Mouse (Mus musculus) liver, embryonic 12.5 days (tissue): Measurements from ENCODE around the gene Bzw1. TPM values are rescaled to one million over a fixed set of nuclear protein-coding genes. Genes with fewer than 3 reads are reported as not detected.
"Not testable (repeated sequence)": the region's sequence is repeated elsewhere in the genome, so short reads cannot be mapped to it uniquely, and the experiment has no call there.

Experiments used
- ATAC-seq: fragments of 200-750 bp; cut with Nextera tagmentation; 2 replicates; pipeline ENCODE4 v1.8.0; 2017; ENCODE audit warnings: moderate number of reproducible peaks, mild to moderate bottlenecking, moderate library complexity
- H3K27ac ChIP-seq: fragments of 300-500 bp; sonication (generic); 2 replicates; pipeline ENCODE4 v1.5.1; 2016; ENCODE audit warnings: mild to moderate bottlenecking
- H3K27me3 ChIP-seq: fragments of 300-500 bp; sonication (generic); replicated peaks from 2 replicates; pipeline ENCODE4 v1.6.1; 2016; ENCODE audit warnings: mild to moderate bottlenecking, moderate library complexity
- H3K36me3 ChIP-seq: fragments of 300-500 bp; sonication (generic); 2 replicates; pipeline ENCODE4 v1.6.1; 2016; ENCODE audit warnings: mild to moderate bottlenecking, moderate library complexity
- H3K4me1 ChIP-seq: fragments of 300-500 bp; sonication (generic); 2 replicates; pipeline ENCODE4 v1.6.1; 2016
- H3K4me2 ChIP-seq: fragments of 300-500 bp; sonication (generic); 2 replicates; pipeline ENCODE4 v1.6.1; 2016; ENCODE audit warnings: mild to moderate bottlenecking, moderate library complexity
- H3K4me3 ChIP-seq: fragments of 300-500 bp; sonication (generic); 2 replicates; pipeline ENCODE4 v1.5.1; 2016; ENCODE audit warnings: mild to moderate bottlenecking, moderate library complexity
- H3K9ac ChIP-seq: fragments of 300-500 bp; sonication (generic); 2 replicates; pipeline ENCODE4 v1.6.1; 2016; ENCODE audit warnings: mild to moderate bottlenecking, moderate library complexity
- H3K9me3 ChIP-seq: fragments of 300-500 bp; sonication (generic); replicated peaks from 2 replicates; pipeline ENCODE4 v1.6.1; 2016; ENCODE audit warnings: mild to moderate bottlenecking, moderate library complexity
- WGBS: fragments of 180-500 bp; shearing (Covaris S2); methylation state at CpG from one replicate; pipeline ENCODE4 v1.1.7; 2016; ENCODE audit not compliant: insufficient replicate concordance; 5-methylcytosine and 5-hydroxymethylcytosine counted together
- polyA plus RNA-seq: library from polyadenylated mRNA; unstranded; fragments of >200 nt; fragmentation: Nextera tagmentation; extraction: Ambion mirVana; gene quantifications from 2 replicates; pipeline ENCODE4 v1.2.1, GENCODE M21; 2016

Gene Bzw1
- polyA plus RNA-seq, 1 experiment from 2014 or later: 229 TPM

- Histone ChIP-seq H3K4me2 (no peak overlapping the region), H3K27ac (no peak overlapping the region), H3K4me3 (no peak overlapping the region), H3K36me3 (no peaks in the 10 kb centered on the region), H3K4me1 (no peaks in the 10 kb centered on the region), H3K27me3 (no peaks in the 10 kb centered on the region), H3K9ac (no peak overlapping the region), H3K9me3 (0 out of 2 replicates have a peak, but pooled peaks cover under 1% of the 10 kb centered on the region)
- no peak for ATAC-seq
- WGBS: 57% methylated on average over 2 of the region's 2 CpGs
Observed at GRCm38 (mm10) chr1:58369716-58370115, 23.0 kb upstream of the Bzw1 start.

- not testable (repeated sequence) for H3K9ac ChIP-seq, H3K27ac ChIP-seq, H3K4me1 ChIP-seq, H3K9me3 ChIP-seq, H3K4me3 ChIP-seq, H3K27me3 ChIP-seq, H3K4me2 ChIP-seq, H3K36me3 ChIP-seq, ATAC-seq
- 65% methylated on average over 2 of the region's 2 CpGs for WGBS
Observed at GRCm38 (mm10) chr1:58374266-58374665, 18.4 kb upstream of the Bzw1 start.

- Histone ChIP-seq H3K4me1 (no peaks in the 10 kb centered on the region), H3K27ac (no peak overlapping the region), H3K36me3 (no peaks in the 10 kb centered on the region), H3K9ac (no peak overlapping the region), H3K4me2 (no peak overlapping the region), H3K9me3 (no peaks in the 10 kb centered on the region), H3K4me3 (no peak overlapping the region), H3K27me3 (no peaks in the 10 kb centered on the region)
- ATAC-seq: no peak
- 42% methylated on average over 3 of the region's 3 CpGs for WGBS
Observed at GRCm38 (mm10) chr1:58375574-58376147, 17.0 kb upstream of the Bzw1 start.

GRCm38 (mm10) chr1:58382586-58383281 lies 10.0 kb upstream of the Bzw1 start:
- no peaks in the 10 kb centered on the region for H3K36me3 ChIP-seq
- no peaks in the 10 kb centered on the region for H3K9me3 ChIP-seq
- WGBS: 62% methylated on average over 5 of the region's 5 CpGs
- no peak overlapping the region for H3K4me3 ChIP-seq
- no peak for ATAC-seq
- H3K9ac ChIP-seq: no peak overlapping the region
- H3K27me3 ChIP-seq: no peaks in the 10 kb centered on the region
- no peak overlapping the region for H3K27ac ChIP-seq
- H3K4me1 ChIP-seq: no peaks in the 10 kb centered on the region
- no peak overlapping the region for H3K4me2 ChIP-seq

GRCm38 (mm10) chr1:58391421-58392267 lies 1.1 kb upstream of the Bzw1 start:
- no peak for ATAC-seq
- Histone ChIP-seq H3K36me3 (peaks cover 20% of the 10 kb centered on the region), H3K27me3 (no peaks in the 10 kb centered on the region), H3K4me3 (peak overlapping the region; percentile 99), H3K4me1 (peaks cover 32% of the 10 kb centered on the region), H3K4me2 (peak overlapping the region; percentile 88), H3K27ac (peak overlapping the region; percentile 98), H3K9ac (peak overlapping the region; percentile 96), H3K9me3 (no peaks in the 10 kb centered on the region)
- 41% methylated on average over 19 of the region's 19 CpGs for WGBS

GRCm38 (mm10) chr1:58392268-58392651 lies 438 bp upstream of the Bzw1 start:
- Histone ChIP-seq H3K4me2 (peak overlapping the region; percentile 88), H3K36me3 (peaks cover 26% of the 10 kb centered on the region), H3K27me3 (no peaks in the 10 kb centered on the region), H3K9ac (peak overlapping the region; percentile 96), H3K4me3 (peak overlapping the region; percentile 99), H3K27ac (peak overlapping the region; percentile 98), H3K4me1 (peaks cover 32% of the 10 kb centered on the region), H3K9me3 (no peaks in the 10 kb centered on the region)
- ATAC-seq: no peak
- WGBS: under 1% methylated on average over 16 of the region's 16 CpGs

GRCm38 (mm10) chr1:58393284-58394195 lies 842 bp downstream of the Bzw1 start:
- Histone ChIP-seq H3K4me2 (peak overlapping the region; percentile 88), H3K27ac (peak overlapping the region; percentile 98), H3K36me3 (peaks cover 39% of the 10 kb centered on the region), H3K9ac (peak overlapping the region; percentile 96), H3K9me3 (no peaks in the 10 kb centered on the region), H3K27me3 (no peaks in the 10 kb centered on the region), H3K4me1 (peaks cover 32% of the 10 kb centered on the region), H3K4me3 (peak overlapping the region; percentile 99)
- ATAC-seq: peak; percentile 72
- 1% methylated on average over 79 of the region's 90 CpGs for WGBS

GRCm38 (mm10) chr1:58395341-58395740 lies 2.6 kb downstream of the Bzw1 start:
- peaks cover 56% of the 10 kb centered on the region for H3K36me3 ChIP-seq
- H3K9ac ChIP-seq: no peak overlapping the region
- no peak for ATAC-seq

GRCm38 (mm10) chr1:58396179-58396578 lies 3.5 kb downstream of the Bzw1 start:
- Histone ChIP-seq H3K27me3 (no peaks in the 10 kb centered on the region), H3K4me2 (no peak overlapping the region), H3K36me3 (peaks cover 65% of the 10 kb centered on the region), H3K4me1 (peaks cover 29% of the 10 kb centered on the region), H3K9ac (no peak overlapping the region), H3K4me3 (no peak overlapping the region), H3K9me3 (no peaks in the 10 kb centered on the region), H3K27ac (no peak overlapping the region)
- no peak for ATAC-seq
- 93% methylated on average over 1 of the region's 1 CpGs for WGBS

More at GRCm38 (mm10) chr1:58395341-58395740, 2.6 kb downstream of the Bzw1 start:
- no peak overlapping the region for H3K4me2 ChIP-seq
- H3K9me3 ChIP-seq: no peaks in the 10 kb centered on the region
- H3K4me3 ChIP-seq: no peak overlapping the region
- no peak overlapping the region for H3K27ac ChIP-seq
- 78% methylated on average over 3 of the region's 3 CpGs for WGBS
- peaks cover 32% of the 10 kb centered on the region for H3K4me1 ChIP-seq
- no peaks in the 10 kb centered on the region for H3K27me3 ChIP-seq

GRCm38 (mm10) chr1:58397731-58398130 lies 5.0 kb downstream of the Bzw1 start:
- Histone ChIP-seq H3K4me1 (peaks cover 18% of the 10 kb centered on the region), H3K4me2 (no peak overlapping the region), H3K9ac (no peak overlapping the region), H3K9me3 (no peaks in the 10 kb centered on the region), H3K27me3 (no peaks in the 10 kb centered on the region), H3K36me3 (peaks cover 80% of the 10 kb centered on the region), H3K27ac (no peak overlapping the region), H3K4me3 (no peak overlapping the region)
- no peak for ATAC-seq
- WGBS: 91% methylated on average over 6 of the region's 6 CpGs

- H3K27ac ChIP-seq: no peak overlapping the region
- no peaks in the 10 kb centered on the region for H3K27me3 ChIP-seq
- peaks cover 93% of the 10 kb centered on the region for H3K36me3 ChIP-seq
- H3K4me3 ChIP-seq: no peak overlapping the region
- ATAC-seq: peak; percentile 73; the same call in 1 of the 2 replicates
- H3K4me1 ChIP-seq: peaks cover 1% of the 10 kb centered on the region; the same call in 1 of the 2 replicates
- 83% methylated on average over 6 of the region's 6 CpGs for WGBS
- H3K9me3 ChIP-seq: no peaks in the 10 kb centered on the region
- no peak overlapping the region for H3K4me2 ChIP-seq
- H3K9ac ChIP-seq: no peak overlapping the region
Observed at GRCm38 (mm10) chr1:58401396-58401795, 8.7 kb downstream of the Bzw1 start.
